Mouse (Mus musculus): ENCODE measurements around the gene 4930556J24Rik. TPM values are rescaled to one million over a fixed set of nuclear protein-coding genes. Genes with fewer than 3 reads are reported as not detected.

The 4930556J24Rik gene
- polyA plus RNA-seq, 1 experiment: not detected

GRCm38 (mm10) chr11:3946386-3946785 lies 30.2 kb downstream of the 4930556J24Rik start:
- no peak overlapping the region for H3K4me3 ChIP-seq (ENCODE audit: low read depth, low read length)
- no peaks in the 10 kb centered on the region for H3K4me1 ChIP-seq (ENCODE audit: control insufficient read depth, insufficient read depth, low read length)
- peak overlapping the region; percentile 51 for H3K27ac ChIP-seq (ENCODE audit: insufficient read depth, low read length)
- no peaks in the 10 kb centered on the region for H3K9me3 ChIP-seq (replicated peaks; ENCODE audit: control insufficient read depth, insufficient read depth, low read length, poor library complexity, severe bottlenecking)
- TF ChIP-seq CTCF (IDR thresholded peaks at IDR 0.05; ENCODE audit: low read depth, low read length) (no peak), POLR2A (IDR thresholded peaks at IDR 0.05; ENCODE audit: insufficient read depth, low read length) (no peak), EP300 (IDR thresholded peaks at IDR 0.05; ENCODE audit: insufficient read depth, low read depth, low read length) (no peak)
- H3K9ac ChIP-seq (ENCODE audit: low read depth, poor library complexity, severe bottlenecking): no peak overlapping the region
- H3K27me3 ChIP-seq (ENCODE audit: control insufficient read depth, insufficient read depth, low read length, poor library complexity, severe bottlenecking): no peaks in the 10 kb centered on the region
- no peaks in the 10 kb centered on the region for H3K36me3 ChIP-seq (ENCODE audit: control insufficient read depth, insufficient read depth, low read length, poor library complexity, severe bottlenecking)

- H3K27me3 ChIP-seq (ENCODE audit: control insufficient read depth, insufficient read depth, low read length, poor library complexity, severe bottlenecking): no peaks in the 10 kb centered on the region
- TF ChIP-seq CTCF (IDR thresholded peaks at IDR 0.05; ENCODE audit: low read depth, low read length): no peak
- TF ChIP-seq POLR2A (IDR thresholded peaks at IDR 0.05; ENCODE audit: insufficient read depth, low read length): no peak
- TF ChIP-seq EP300 (IDR thresholded peaks at IDR 0.05; ENCODE audit: insufficient read depth, low read depth, low read length): no peak
- H3K4me3 ChIP-seq (ENCODE audit: low read depth, low read length): no peak overlapping the region
- H3K4me1 ChIP-seq (ENCODE audit: control insufficient read depth, insufficient read depth, low read length): no peaks in the 10 kb centered on the region
- H3K9me3 ChIP-seq (replicated peaks; ENCODE audit: control insufficient read depth, insufficient read depth, low read length, poor library complexity, severe bottlenecking): no peaks in the 10 kb centered on the region
- H3K9ac ChIP-seq (ENCODE audit: low read depth, poor library complexity, severe bottlenecking): no peak overlapping the region
- H3K27ac ChIP-seq (ENCODE audit: insufficient read depth, low read length): no peak overlapping the region
- no peaks in the 10 kb centered on the region for H3K36me3 ChIP-seq (ENCODE audit: control insufficient read depth, insufficient read depth, low read length, poor library complexity, severe bottlenecking)
These were observed 35.2 kb downstream of the 4930556J24Rik start for GRCm38 (mm10) chr11:3941371-3941770.

DNA sequence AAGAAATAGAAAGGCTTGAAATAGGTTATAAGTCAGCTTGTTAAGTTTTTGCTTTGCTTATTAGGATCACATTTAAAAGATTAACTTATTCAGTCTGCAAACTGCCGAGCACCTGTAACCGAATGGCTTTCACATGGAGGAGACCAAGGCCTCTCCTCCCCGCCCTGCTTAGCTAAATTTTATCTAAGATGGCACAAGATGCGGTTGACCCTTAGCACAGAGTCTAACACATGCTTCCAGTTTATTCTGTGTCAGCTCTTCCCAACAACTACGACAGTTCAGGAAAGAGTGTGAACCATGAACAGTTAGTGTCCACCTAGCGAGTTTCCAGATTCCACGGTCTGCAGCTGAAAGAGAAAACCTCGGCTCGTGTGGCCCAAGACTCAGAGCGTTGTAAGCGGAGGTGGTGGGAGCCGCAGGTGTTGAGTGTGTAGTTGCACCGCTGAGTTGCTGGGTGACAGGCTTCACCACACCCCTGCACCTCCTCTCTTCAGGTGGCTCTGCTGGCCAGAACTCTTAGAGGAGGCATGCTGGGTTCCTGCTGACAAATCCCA lies 39.2 kb downstream of the 4930556J24Rik start:
- Histone ChIP-seq H3K9me3 (replicated peaks; ENCODE audit: control insufficient read depth, insufficient read depth, low read length, poor library complexity, severe bottlenecking) (no peaks in the 10 kb centered on the region), H3K27ac (ENCODE audit: insufficient read depth, low read length) (no peak overlapping the region)

DNA sequence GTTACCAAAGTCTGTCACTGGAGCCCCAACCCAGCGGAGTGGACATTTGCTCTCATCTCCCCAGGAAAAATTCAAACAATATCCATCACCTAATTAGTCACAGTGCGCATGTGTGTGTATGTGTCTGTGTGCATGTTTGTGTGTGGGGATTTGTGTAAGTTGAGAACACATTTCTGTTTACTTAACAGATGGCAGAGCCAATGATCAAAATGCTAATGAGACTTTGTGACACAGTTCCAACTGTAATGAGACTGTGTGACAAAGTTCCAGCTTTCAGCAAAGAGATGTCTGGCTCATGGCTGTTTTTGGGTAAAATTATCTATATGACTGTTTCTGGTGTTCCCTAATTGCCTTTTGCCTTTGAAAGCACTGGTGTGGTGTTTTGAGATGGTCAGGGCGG lies 40.3 kb downstream of the 4930556J24Rik start:
- no peaks in the 10 kb centered on the region for H3K27me3 ChIP-seq (ENCODE audit: control insufficient read depth, insufficient read depth, low read length, poor library complexity, severe bottlenecking)
- no peak for TF ChIP-seq POLR2A (IDR thresholded peaks at IDR 0.05; ENCODE audit: insufficient read depth, low read length)
- no peak for TF ChIP-seq CTCF (IDR thresholded peaks at IDR 0.05; ENCODE audit: low read depth, low read length)
- no peak for TF ChIP-seq EP300 (IDR thresholded peaks at IDR 0.05; ENCODE audit: insufficient read depth, low read depth, low read length)
- no peak overlapping the region for H3K27ac ChIP-seq (ENCODE audit: insufficient read depth, low read length)
- H3K4me1 ChIP-seq (ENCODE audit: control insufficient read depth, insufficient read depth, low read length): no peaks in the 10 kb centered on the region
- H3K9me3 ChIP-seq (replicated peaks; ENCODE audit: control insufficient read depth, insufficient read depth, low read length, poor library complexity, severe bottlenecking): no peaks in the 10 kb centered on the region
- no peak overlapping the region for H3K4me3 ChIP-seq (ENCODE audit: low read depth, low read length)
- H3K36me3 ChIP-seq (ENCODE audit: control insufficient read depth, insufficient read depth, low read length, poor library complexity, severe bottlenecking): no peaks in the 10 kb centered on the region
- H3K9ac ChIP-seq (ENCODE audit: low read depth, poor library complexity, severe bottlenecking): no peak overlapping the region

More for the DNA sequence above, 39.2 kb downstream of the 4930556J24Rik start:
- no peak for TF ChIP-seq POLR2A (IDR thresholded peaks at IDR 0.05; ENCODE audit: insufficient read depth, low read length)
- no peak for TF ChIP-seq EP300 (IDR thresholded peaks at IDR 0.05; ENCODE audit: insufficient read depth, low read depth, low read length)
- TF ChIP-seq CTCF (IDR thresholded peaks at IDR 0.05; ENCODE audit: low read depth, low read length): no peak
- H3K36me3 ChIP-seq (ENCODE audit: control insufficient read depth, insufficient read depth, low read length, poor library complexity, severe bottlenecking): no peaks in the 10 kb centered on the region
- H3K9ac ChIP-seq (ENCODE audit: low read depth, poor library complexity, severe bottlenecking): no peak overlapping the region
- no peaks in the 10 kb centered on the region for H3K27me3 ChIP-seq (ENCODE audit: control insufficient read depth, insufficient read depth, low read length, poor library complexity, severe bottlenecking)
- no peak overlapping the region for H3K4me3 ChIP-seq (ENCODE audit: low read depth, low read length)
- H3K4me1 ChIP-seq (ENCODE audit: control insufficient read depth, insufficient read depth, low read length): no peaks in the 10 kb centered on the region

DNA sequence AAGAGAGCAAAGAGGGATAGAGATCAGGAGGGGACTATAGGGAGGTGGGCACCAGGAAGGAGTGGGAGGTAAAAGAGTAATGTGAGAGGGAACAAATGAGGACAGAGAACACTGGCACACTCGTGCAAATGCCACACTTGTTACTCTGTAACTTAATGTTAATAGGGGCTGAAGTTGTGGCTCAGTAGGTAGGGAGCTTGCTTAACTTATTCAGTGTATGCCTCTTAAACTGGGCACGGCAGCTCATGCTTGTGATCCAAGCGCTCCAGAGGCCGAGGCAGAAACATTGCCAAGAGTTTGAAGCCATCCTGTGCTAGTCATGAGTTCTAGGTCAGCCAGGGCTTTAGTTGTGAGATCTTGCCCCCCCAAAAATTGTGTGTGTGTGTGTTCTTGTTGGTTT lies 41.4 kb downstream of the 4930556J24Rik start:
- H3K36me3 ChIP-seq (ENCODE audit: control insufficient read depth, insufficient read depth, low read length, poor library complexity, severe bottlenecking): no peaks in the 10 kb centered on the region
- H3K9ac ChIP-seq (ENCODE audit: low read depth, poor library complexity, severe bottlenecking): no peak overlapping the region
- H3K27ac ChIP-seq (ENCODE audit: insufficient read depth, low read length): no peak overlapping the region
- no peaks in the 10 kb centered on the region for H3K4me1 ChIP-seq (ENCODE audit: control insufficient read depth, insufficient read depth, low read length)
- TF ChIP-seq EP300 (IDR thresholded peaks at IDR 0.05; ENCODE audit: insufficient read depth, low read depth, low read length) (no peak), CTCF (IDR thresholded peaks at IDR 0.05; ENCODE audit: low read depth, low read length) (no peak), POLR2A (IDR thresholded peaks at IDR 0.05; ENCODE audit: insufficient read depth, low read length) (no peak)
- no peaks in the 10 kb centered on the region for H3K27me3 ChIP-seq (ENCODE audit: control insufficient read depth, insufficient read depth, low read length, poor library complexity, severe bottlenecking)
- H3K4me3 ChIP-seq (ENCODE audit: low read depth, low read length): no peak overlapping the region
- no peaks in the 10 kb centered on the region for H3K9me3 ChIP-seq (replicated peaks; ENCODE audit: control insufficient read depth, insufficient read depth, low read length, poor library complexity, severe bottlenecking)

DNA sequence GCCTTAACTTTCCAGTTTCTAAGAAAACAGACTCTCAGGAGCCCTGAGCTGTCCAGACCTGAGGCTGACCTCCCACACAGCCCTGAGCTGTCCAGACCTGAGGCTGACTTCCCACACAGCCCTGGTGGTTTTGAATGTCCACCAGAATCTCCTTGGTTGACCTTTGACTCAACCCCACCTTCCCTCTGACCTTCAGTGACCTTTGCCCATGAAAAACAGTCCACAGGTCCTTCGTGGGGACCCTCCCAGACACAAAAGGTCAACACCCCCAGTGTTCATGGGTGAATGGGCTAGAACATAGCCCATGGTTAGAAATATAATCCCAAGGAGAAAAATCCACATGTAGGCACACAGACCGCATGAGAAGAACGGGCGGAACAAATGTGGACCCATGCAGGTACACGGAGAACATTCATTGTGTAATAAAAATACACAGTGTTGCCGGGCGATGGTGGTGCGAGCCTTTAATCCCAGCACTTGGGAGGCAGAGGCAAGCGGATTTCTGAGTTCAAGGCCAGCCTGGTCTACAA lies 42.8 kb downstream of the 4930556J24Rik start:
- Histone ChIP-seq H3K9ac (ENCODE audit: low read depth, poor library complexity, severe bottlenecking) (no peak overlapping the region), H3K4me3 (ENCODE audit: low read depth, low read length) (no peak overlapping the region), H3K36me3 (ENCODE audit: control insufficient read depth, insufficient read depth, low read length, poor library complexity, severe bottlenecking) (no peaks in the 10 kb centered on the region), H3K9me3 (replicated peaks; ENCODE audit: control insufficient read depth, insufficient read depth, low read length, poor library complexity, severe bottlenecking) (no peaks in the 10 kb centered on the region), H3K27me3 (ENCODE audit: control insufficient read depth, insufficient read depth, low read length, poor library complexity, severe bottlenecking) (no peaks in the 10 kb centered on the region), H3K4me1 (ENCODE audit: control insufficient read depth, insufficient read depth, low read length) (no peaks in the 10 kb centered on the region), H3K27ac (ENCODE audit: insufficient read depth, low read length) (no peak overlapping the region)
- no peak for TF ChIP-seq POLR2A (IDR thresholded peaks at IDR 0.05; ENCODE audit: insufficient read depth, low read length)
- no peak for TF ChIP-seq CTCF (IDR thresholded peaks at IDR 0.05; ENCODE audit: low read depth, low read length)
- no peak for TF ChIP-seq EP300 (IDR thresholded peaks at IDR 0.05; ENCODE audit: insufficient read depth, low read depth, low read length)
